Mouse (Mus musculus) left cerebral cortex, postnatal 10 days (tissue): ENCODE data around the gene Srcap. TPM values are rescaled to one million over a fixed set of nuclear protein-coding genes. Genes with fewer than 3 reads are reported as not detected.
"Not testable (repeated sequence)": the region's sequence is repeated elsewhere in the genome, so short reads cannot be mapped to it uniquely, and the experiment has no call there.

Source experiments
- DNase-seq, 2 experiments: peaks; one replicate each; pipeline ENCODE4 v3.0.0; 2021 to 2022; ENCODE audit warnings: low spot score in 2 of 2, mixed read lengths in 1 of 2; ENCODE audit errors: extremely low spot score in 1 of 2
- intact Hi-C: fragments of 180-260 bp; cut with DNase I; formaldehyde crosslinking; loops from one replicate; pipeline ENCODE4 v1.15.1; 2025
- total RNA-seq, 2 experiments: library from RNA; stranded (reverse); gene quantifications; 2 replicates each; pipeline ENCODE4 v1.2.3; 2021

The Srcap gene
- total RNA-seq, result 100 to 1,000 TPM; 101 to 108 TPM

- intact Hi-C loops, result no loop called here
Measured at GRCm38 (mm10) chr7:127511808-127512230, at the start of gene Srcap. Gene Srcap (plus strand): TSS chr7:127511983.

DNA sequence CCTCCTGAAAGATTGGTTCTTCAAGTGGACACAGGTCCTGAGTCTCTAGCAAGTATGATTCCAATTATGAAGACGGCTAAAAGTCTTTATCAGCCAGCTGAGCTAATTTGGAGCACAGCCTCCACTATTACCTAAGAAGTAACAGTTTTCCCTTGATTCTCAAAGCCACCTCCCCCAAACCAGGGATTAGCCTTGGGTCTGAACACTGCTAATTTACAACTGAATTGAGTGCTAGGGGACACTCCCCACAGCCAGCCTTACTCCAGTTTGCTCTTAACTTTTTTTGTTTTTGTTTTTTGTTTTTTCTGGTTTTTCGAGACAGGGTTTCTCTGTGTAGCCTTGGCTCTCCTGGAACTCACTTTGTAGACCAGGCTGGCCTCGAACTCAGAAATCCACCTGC, 46.6 kb upstream of the Srcap start:
- intact Hi-C loops, result no loop called here
- DNase-seq, result no peak

More at GRCm38 (mm10) chr7:127511808-127512230, at the start of gene Srcap:
- peak; percentile 96 to 97 for DNase-seq

GRCm38 (mm10) chr7:127465670-127466069, 46.1 kb upstream of the Srcap start:
- DNase-seq, result not testable (repeated sequence)

DNA sequence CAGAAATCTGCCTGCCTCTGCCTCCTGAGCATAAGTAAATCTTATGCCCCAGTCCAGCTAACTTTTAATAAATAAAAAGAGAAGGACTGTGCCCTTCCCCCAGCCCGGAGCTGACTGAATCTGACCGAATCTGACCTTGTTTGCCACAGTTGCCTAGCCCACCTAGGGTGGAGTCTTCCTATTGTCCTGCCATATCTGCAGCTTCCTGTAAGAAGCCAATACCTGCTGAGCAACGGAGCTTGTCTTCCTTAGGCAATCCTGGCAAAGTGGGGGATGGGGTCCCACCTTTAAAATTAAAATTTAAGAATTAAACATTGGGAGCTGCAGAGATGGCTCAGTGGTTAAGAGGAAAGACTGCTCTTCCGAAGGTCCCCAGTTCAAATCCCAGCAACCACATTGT, 45.2 kb upstream of the Srcap start:
- no peak for DNase-seq
- intact Hi-C loops, result no loop called here

More at GRCm38 (mm10) chr7:127465670-127466069, 46.1 kb upstream of the Srcap start:
- intact Hi-C loops, result not testable (repeated sequence)

GRCm38 (mm10) chr7:127470011-127470715, 41.6 kb upstream of the Srcap start:
- intact Hi-C loops, result loop anchor here (5.0 kb wide), 1 partner anchor 108 kb away; no protein-coding TSS in a partner anchor
- peak in 1 of 2 experiments; percentile 32 for DNase-seq

- intact Hi-C loops, result loop anchor here (5.0 kb wide), 1 partner anchor 109 kb away; no protein-coding TSS in a partner anchor
- peak; percentile 95 for DNase-seq
Measured at GRCm38 (mm10) chr7:127470743-127471645, 40.8 kb upstream of the Srcap start.

- intact Hi-C loops, result loop anchor here (5.0 kb wide), 1 partner anchor 109 kb away; no protein-coding TSS in a partner anchor
- peak; percentile 17 to 78 for DNase-seq
Measured at GRCm38 (mm10) chr7:127471646-127472010, 40.2 kb upstream of the Srcap start.

GRCm38 (mm10) chr7:127472060-127472459, 39.7 kb upstream of the Srcap start:
- intact Hi-C loops, result loop anchor here (5.0 kb wide), 1 partner anchor 110 kb away; no protein-coding TSS in a partner anchor
- DNase-seq, result no peak

DNA sequence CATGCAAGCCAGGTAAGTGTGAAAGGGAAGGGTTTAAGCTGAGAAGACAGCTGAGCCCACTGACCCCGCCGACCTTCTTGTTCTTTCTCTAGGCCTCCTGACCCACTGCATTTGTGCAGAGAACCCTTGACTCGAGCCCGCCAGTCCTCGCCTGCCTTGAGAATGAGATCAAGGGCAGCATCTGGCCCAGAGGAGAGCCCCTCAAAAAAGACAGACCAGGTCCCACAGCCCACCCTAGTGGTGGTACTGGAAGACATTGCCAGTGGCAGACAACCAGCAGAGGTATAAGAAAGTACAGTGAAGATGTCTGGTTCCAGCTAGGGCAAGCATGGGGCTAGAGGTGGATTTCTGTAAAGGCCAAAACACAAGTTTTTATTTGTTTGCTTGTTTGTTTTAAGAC, 38.1 kb upstream of the Srcap start:
- intact Hi-C loops, result loop anchor here (5.0 kb wide), 1 partner anchor 111 kb away; no protein-coding TSS in a partner anchor
- DNase-seq, result peak in 1 of 2 experiments; percentile 51

DNA sequence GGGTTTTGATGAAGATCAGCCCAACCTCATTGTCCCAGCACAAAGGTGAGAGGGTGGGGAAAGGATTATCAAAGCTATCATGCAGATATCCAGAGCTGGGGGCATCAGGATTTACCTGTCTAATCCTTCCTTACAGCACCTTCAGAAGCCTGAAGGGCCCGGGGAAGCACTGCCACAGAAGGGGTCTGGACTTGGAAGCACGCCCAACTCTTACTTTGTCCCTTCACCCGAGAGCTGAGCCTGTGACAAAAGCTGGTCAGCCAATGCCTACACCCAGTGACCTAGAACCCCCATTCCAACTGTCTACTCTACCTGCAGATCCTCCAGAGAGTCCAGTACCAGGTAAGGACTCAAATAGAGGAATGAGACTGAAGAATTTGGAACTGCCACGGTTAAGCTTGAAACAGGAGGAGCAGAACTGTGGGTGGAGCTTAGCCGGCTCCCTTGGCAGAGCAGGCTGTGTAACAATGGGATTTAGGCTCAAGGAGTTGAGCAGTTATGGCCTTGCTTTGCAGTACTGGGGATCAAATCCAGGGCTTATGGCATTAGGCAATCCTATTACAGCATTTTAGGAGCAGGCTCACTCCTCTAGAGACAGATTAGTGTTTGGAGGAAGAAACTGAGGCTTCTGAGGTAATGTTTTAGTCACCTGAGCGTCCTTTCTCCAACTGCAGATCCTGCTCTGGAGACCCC, 37.3 kb upstream of the Srcap start:
- intact Hi-C loops, result loop anchor here (5.0 kb wide), 1 partner anchor 112 kb away; no protein-coding TSS in a partner anchor
- peak in 1 of 2 experiments; percentile 40 for DNase-seq

GRCm38 (mm10) chr7:127475186-127475740, 36.5 kb upstream of the Srcap start:
- DNase-seq, result no peak
- intact Hi-C loops, result no loop called here

DNA sequence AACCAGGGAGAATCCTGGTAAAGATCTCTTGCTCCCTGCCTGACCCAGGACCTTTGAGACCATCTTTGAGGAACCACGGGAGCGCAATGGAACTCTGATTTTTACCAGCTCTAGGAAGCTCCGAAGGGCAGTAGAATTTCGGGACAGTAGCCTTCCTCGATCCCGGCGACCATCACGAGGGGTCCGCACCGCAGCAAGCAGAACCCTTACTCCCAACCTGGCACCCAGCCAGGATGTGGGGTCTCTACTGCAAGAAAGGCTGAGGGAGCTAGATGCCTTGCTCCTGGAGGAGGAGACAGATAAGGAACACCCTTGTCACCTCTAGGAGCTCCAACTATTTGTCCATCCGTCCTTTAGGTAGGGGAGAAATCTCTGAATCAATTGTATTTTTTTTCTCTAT, 35.4 kb upstream of the Srcap start:
- intact Hi-C loops, result no loop called here
- DNase-seq, result peak in 1 of 2 experiments; percentile 65

DNA sequence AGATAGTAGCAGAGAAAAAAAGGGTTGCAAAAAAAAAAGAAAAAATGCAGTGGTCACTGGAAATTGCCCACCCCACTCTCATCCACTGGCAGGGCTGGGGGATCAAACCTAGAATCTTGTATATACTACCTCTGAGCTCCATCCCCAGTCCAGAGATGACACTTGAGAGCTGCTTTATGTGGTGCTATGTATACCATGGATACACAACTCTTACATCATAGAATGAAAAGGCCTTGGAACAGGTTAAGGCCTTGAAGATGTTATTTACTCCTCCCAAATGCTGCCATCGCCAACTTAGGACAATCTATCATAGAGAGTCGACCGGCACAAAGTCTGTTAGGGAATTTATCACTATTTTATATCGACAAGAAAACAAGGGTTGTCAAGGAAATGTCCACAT, 34.9 kb upstream of the Srcap start:
- no peak for DNase-seq
- intact Hi-C loops, result no loop called here

DNA sequence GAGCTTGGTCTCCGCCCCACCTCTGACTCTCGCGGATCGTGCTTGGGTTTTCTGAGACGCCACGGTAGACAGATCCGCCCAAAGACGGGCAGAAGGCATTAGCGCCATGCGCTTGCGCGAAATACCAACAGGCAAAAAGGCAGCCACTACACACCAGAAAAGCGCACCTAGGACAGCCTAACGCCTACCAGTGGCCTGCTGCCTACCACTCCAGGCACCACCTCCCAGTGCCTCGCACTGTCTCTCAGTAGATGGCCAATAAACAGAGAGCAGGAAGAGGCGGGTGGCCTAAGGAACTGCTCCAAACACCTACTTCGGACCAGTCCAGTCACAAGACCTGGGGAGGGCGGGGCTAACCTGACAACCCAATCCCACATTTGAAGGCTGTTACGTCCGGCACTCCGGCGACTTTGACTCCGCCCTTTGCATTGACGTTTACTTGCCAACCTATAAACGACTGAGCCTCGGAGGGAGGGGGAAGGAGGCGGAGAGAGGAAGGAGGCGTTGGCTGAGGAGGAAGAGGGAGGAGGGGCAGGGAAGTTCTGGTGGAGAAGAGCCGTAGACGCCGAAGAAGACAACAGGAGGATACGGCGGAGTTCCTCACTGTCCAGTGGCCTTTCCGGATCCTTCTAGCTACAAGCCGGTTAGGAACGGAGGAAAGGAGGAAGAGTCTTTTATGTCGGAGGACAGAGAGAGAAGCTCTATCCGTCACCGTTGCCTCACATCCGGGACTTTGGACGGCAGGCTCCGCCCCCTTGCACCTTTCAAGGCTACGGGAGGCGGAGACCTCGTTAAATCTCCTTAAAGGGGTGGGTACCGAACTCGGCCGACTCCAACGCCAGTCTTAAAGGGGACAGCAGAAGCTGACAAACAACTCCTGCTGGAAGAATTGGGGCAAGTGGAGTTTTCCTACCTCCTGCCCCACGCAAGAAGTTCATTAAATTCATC, 33.8 kb upstream of the Srcap start:
- peak; percentile 99 to 100 for DNase-seq
- intact Hi-C loops, result no loop called here

GRCm38 (mm10) chr7:127478635-127479317, 33.0 kb upstream of the Srcap start, which contains the start of gene Fbrs:
Gene Fbrs (plus strand): TSS chr7:127479199.
- peak; percentile 94 to 98 for DNase-seq
- intact Hi-C loops, result no loop called here

GRCm38 (mm10) chr7:127479318-127480225, 32.2 kb upstream of the Srcap start:
- DNase-seq, result peak in 1 of 2 experiments; percentile 42
- intact Hi-C loops, result no loop called here
